Mouse (Mus musculus) embryonic facial prominence, embryonic 11.5 days (tissue): ENCODE data around the gene Zdhhc5. TPM values are rescaled to one million over a fixed set of nuclear protein-coding genes. Genes with fewer than 3 reads are reported as not detected.
A peak's percentile ranks its signal among the peaks of the same experiment; 100 is the strongest.

Experiments
- ATAC-seq: fragments of 200-750 bp; cut with Nextera tagmentation; replicated peaks from 2 replicates; pipeline ENCODE4 v1.8.0; 2017; ENCODE audit warnings: low read depth; ENCODE audit not compliant: insufficient number of reproducible peaks, low FRiP score, low TSS enrichment
- DNase-seq: peaks from one replicate; pipeline ENCODE4 v3.0.0-alpha.2; 2015; ENCODE audit warnings: low spot score
- H3K27ac ChIP-seq: fragments of 300-500 bp; sonication (generic); replicated peaks from 2 replicates; pipeline ENCODE4 v1.5.1; 2014; ENCODE audit warnings: mild to moderate bottlenecking, low read depth, low read length, control low read depth
- H3K27me3 ChIP-seq: fragments of 300-500 bp; sonication (generic); 2 replicates; pipeline ENCODE4 v1.6.1; 2014; ENCODE audit warnings: mild to moderate bottlenecking, low read length, moderate library complexity, mixed read lengths; ENCODE audit not compliant: control insufficient read depth, insufficient read depth
- H3K36me3 ChIP-seq: fragments of 300-500 bp; sonication (generic); replicated peaks from 2 replicates; pipeline ENCODE4 v1.6.1; 2014; ENCODE audit warnings: low read depth, mild to moderate bottlenecking, low read length, moderate library complexity, mixed read lengths; ENCODE audit not compliant: control insufficient read depth, insufficient read depth
- H3K4me1 ChIP-seq: fragments of 300-500 bp; sonication (generic); 2 replicates; pipeline ENCODE4 v1.6.1; 2014; ENCODE audit warnings: low read length, mixed read lengths; ENCODE audit not compliant: control insufficient read depth, insufficient read depth
- H3K4me2 ChIP-seq: fragments of 300-500 bp; sonication (generic); 2 replicates; pipeline ENCODE4 v1.6.1; 2014; ENCODE audit warnings: low read depth, mild to moderate bottlenecking, control low read depth, low read length, moderate library complexity
- H3K4me3 ChIP-seq: fragments of 300-500 bp; sonication (generic); 2 replicates; pipeline ENCODE4 v1.5.1; 2014; ENCODE audit warnings: low read depth, low read length, control low read depth
- H3K9ac ChIP-seq: fragments of 300-500 bp; sonication (generic); replicated peaks from 2 replicates; pipeline ENCODE4 v1.6.1; 2014; ENCODE audit warnings: mild to moderate bottlenecking, control low read depth, low read length
- H3K9me3 ChIP-seq: fragments of 300-500 bp; sonication (generic); replicated peaks from 2 replicates; pipeline ENCODE4 v1.6.1; 2016; ENCODE audit warnings: mild to moderate bottlenecking, low read length, inconsistent platforms, mixed read lengths; ENCODE audit not compliant: control insufficient read depth
- WGBS: fragments of 180-500 bp; shearing (Covaris S2); extraction: QIAGEN DNeasy Blood & Tissue Kit; methylation state at CpG from one replicate; pipeline ENCODE4 v1.1.7; 2014; 5-methylcytosine and 5-hydroxymethylcytosine counted together
- polyA plus RNA-seq: library from polyadenylated mRNA; unstranded; fragments of >200 nt; fragmentation: Nextera tagmentation; extraction: Ambion mirVana; gene quantifications from 2 replicates; pipeline ENCODE4 v1.2.1, GENCODE M21; 2014

Zdhhc5 gene
- polyA plus RNA-seq, 1 experiment from 2014 or later: 25.5 TPM

- H3K4me2 ChIP-seq: no peak overlapping the region
- 100% methylated on average over 2 of the region's 2 CpGs for WGBS
- no peak overlapping the region for H3K27ac ChIP-seq
- ATAC-seq (no peak), DNase-seq (no peak)
- no peak overlapping the region for H3K9ac ChIP-seq
- H3K27me3 ChIP-seq: no peaks in the 10 kb centered on the region
- no peaks in the 10 kb centered on the region for H3K4me1 ChIP-seq
- no peak overlapping the region for H3K4me3 ChIP-seq
- H3K9me3 ChIP-seq: no peaks in the 10 kb centered on the region
- H3K36me3 ChIP-seq: peaks cover 4% of the 10 kb centered on the region
Observed at GRCm38 (mm10) chr2:84720718-84721117, 5.7 kb upstream of the Zdhhc5 start.

- Histone ChIP-seq H3K27ac (no peak overlapping the region), H3K4me1 (no peaks in the 10 kb centered on the region), H3K9ac (no peak overlapping the region), H3K4me2 (no peak overlapping the region), H3K9me3 (no peaks in the 10 kb centered on the region), H3K4me3 (no peak overlapping the region), H3K27me3 (no peaks in the 10 kb centered on the region), H3K36me3 (no peaks in the 10 kb centered on the region)
- no peak for DNase-seq
- ATAC-seq: no peak
- 92% methylated on average over 4 of the region's 4 CpGs for WGBS
Observed at GRCm38 (mm10) chr2:84717357-84717756, 2.4 kb upstream of the Zdhhc5 start.

- Histone ChIP-seq H3K27ac (peak overlapping the region; percentile 75; the same call in 1 of the 2 replicates), H3K4me3 (peak overlapping the region; percentile 85), H3K36me3 (no peaks in the 10 kb centered on the region), H3K27me3 (no peaks in the 10 kb centered on the region), H3K4me1 (no peaks in the 10 kb centered on the region), H3K9ac (peak overlapping the region; percentile 89), H3K9me3 (no peaks in the 10 kb centered on the region), H3K4me2 (peak overlapping the region; percentile 76)
- no peak for DNase-seq
- ATAC-seq: no peak
- 36% methylated on average over 9 of the region's 9 CpGs for WGBS
Observed at GRCm38 (mm10) chr2:84716423-84717355, 1.7 kb upstream of the Zdhhc5 start.

GRCm38 (mm10) chr2:84715562-84716361, 782 bp upstream of the Zdhhc5 start:
- Histone ChIP-seq H3K4me2 (peak overlapping the region; percentile 76), H3K9ac (peak overlapping the region; percentile 89), H3K27me3 (no peaks in the 10 kb centered on the region), H3K4me1 (no peaks in the 10 kb centered on the region), H3K4me3 (peak overlapping the region; percentile 85), H3K27ac (peak overlapping the region; percentile 91), H3K36me3 (no peaks in the 10 kb centered on the region), H3K9me3 (no peaks in the 10 kb centered on the region)
- peak; percentile 92 for DNase-seq
- WGBS: under 1% methylated on average over 33 of the region's 33 CpGs
- peak; percentile 93 for ATAC-seq

DNA sequence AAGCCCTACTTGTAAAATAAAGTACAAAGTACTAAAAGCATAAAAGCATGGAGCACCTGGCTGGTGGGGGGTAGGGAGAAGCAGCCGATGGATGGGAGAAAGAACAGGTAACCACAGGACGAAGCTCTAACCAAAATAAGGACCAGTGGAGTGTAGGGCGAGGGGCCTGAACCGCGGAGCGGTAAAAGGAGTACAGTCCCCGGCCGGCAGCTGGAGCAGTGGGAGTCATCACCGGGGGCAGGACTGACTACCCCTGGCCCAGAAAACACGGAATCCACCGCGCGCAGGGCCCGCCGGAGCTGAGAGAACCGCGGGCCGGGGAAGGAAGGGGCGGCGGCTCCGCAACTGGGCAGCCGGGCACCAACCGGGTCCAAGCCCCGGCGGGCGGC, 564 bp downstream of the Zdhhc5 start:
- Histone ChIP-seq H3K27ac (peak overlapping the region; percentile 91), H3K27me3 (no peaks in the 10 kb centered on the region), H3K9me3 (no peaks in the 10 kb centered on the region), H3K4me3 (peak overlapping the region; percentile 85), H3K36me3 (no peaks in the 10 kb centered on the region; the same call in 1 of the 2 replicates), H3K4me1 (no peaks in the 10 kb centered on the region), H3K4me2 (peak overlapping the region; percentile 63), H3K9ac (peak overlapping the region; percentile 89)
- under 1% methylated on average over 20 of the region's 26 CpGs for WGBS
- peak; percentile 37 for ATAC-seq
- peak; percentile 25 for DNase-seq

DNA sequence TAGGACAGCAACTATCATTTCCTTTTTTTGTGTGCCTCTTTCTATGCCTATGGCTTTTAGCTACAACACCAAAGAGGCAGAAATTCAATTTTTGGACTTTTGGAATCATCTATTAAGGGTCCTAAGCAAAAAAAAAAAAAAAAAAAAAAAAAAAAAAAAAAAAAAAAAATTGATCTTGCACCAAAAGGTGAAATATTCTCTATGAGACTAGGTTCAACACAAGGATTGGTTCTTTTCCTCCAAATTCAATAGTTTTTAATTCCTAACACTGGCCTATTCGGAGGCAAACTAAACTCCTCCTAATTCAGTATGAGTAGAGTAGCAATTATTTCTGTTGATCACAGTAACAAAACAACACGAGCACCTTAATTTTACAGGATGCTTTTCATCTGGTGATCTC, 3.1 kb downstream of the Zdhhc5 start:
- H3K4me3 ChIP-seq: no peak overlapping the region
- WGBS: 90% methylated on average over 2 of the region's 2 CpGs
- no peaks in the 10 kb centered on the region for H3K27me3 ChIP-seq
- DNase-seq (no peak), ATAC-seq (no peak)
- H3K9ac ChIP-seq: no peak overlapping the region
- H3K4me1 ChIP-seq: no peaks in the 10 kb centered on the region
- no peaks in the 10 kb centered on the region for H3K9me3 ChIP-seq
- H3K4me2 ChIP-seq: no peak overlapping the region
- no peak overlapping the region for H3K27ac ChIP-seq
- H3K36me3 ChIP-seq: no peaks in the 10 kb centered on the region; the same call in 1 of the 2 replicates

- 51% methylated on average over 1 of the region's 1 CpGs for WGBS
- Histone ChIP-seq H3K9me3 (no peaks in the 10 kb centered on the region), H3K27ac (no peak overlapping the region), H3K27me3 (no peaks in the 10 kb centered on the region), H3K4me1 (no peaks in the 10 kb centered on the region), H3K4me2 (no peak overlapping the region), H3K9ac (no peak overlapping the region), H3K36me3 (no peaks in the 10 kb centered on the region; the same call in 1 of the 2 replicates), H3K4me3 (no peak overlapping the region)
- DNase-seq (no peak), ATAC-seq (no peak)
Observed at GRCm38 (mm10) chr2:84707523-84707922, 7.5 kb downstream of the Zdhhc5 start.
